Mouse (Mus musculus) embryonic facial prominence, embryonic 12.5 days (tissue): Measurements from ENCODE around the gene Spaca4. TPM values are rescaled to one million over a fixed set of nuclear protein-coding genes. Genes with fewer than 3 reads are reported as not detected.
A peak's percentile ranks its signal among the peaks of the same experiment; 100 is the strongest.

ENCODE experiments used
- ATAC-seq: fragments of 200-750 bp; cut with Nextera tagmentation; 2 replicates; pipeline ENCODE4 v1.8.0; 2017; ENCODE audit not compliant: insufficient number of reproducible peaks, insufficient read depth, low FRiP score, low TSS enrichment
- H3K27ac ChIP-seq: fragments of 300-500 bp; sonication (generic); 2 replicates; pipeline ENCODE4 v1.5.1; 2016; ENCODE audit warnings: mild to moderate bottlenecking
- H3K27me3 ChIP-seq: fragments of 300-500 bp; sonication (generic); 2 replicates; pipeline ENCODE4 v1.6.1; 2016; ENCODE audit warnings: mild to moderate bottlenecking, moderate library complexity
- H3K36me3 ChIP-seq: fragments of 300-500 bp; sonication (generic); 2 replicates; pipeline ENCODE4 v1.6.1; 2016; ENCODE audit warnings: mild to moderate bottlenecking
- H3K4me1 ChIP-seq: fragments of 300-500 bp; sonication (generic); 2 replicates; pipeline ENCODE4 v1.6.1; 2016
- H3K4me2 ChIP-seq: fragments of 300-500 bp; sonication (generic); replicated peaks from 2 replicates; pipeline ENCODE4 v1.6.1; 2016; ENCODE audit warnings: mild to moderate bottlenecking, moderate library complexity
- H3K4me3 ChIP-seq: fragments of 300-500 bp; sonication (generic); 2 replicates; pipeline ENCODE4 v1.5.1; 2016; ENCODE audit warnings: mild to moderate bottlenecking
- H3K9ac ChIP-seq: fragments of 300-500 bp; sonication (generic); 2 replicates; pipeline ENCODE4 v1.6.1; 2016; ENCODE audit warnings: mild to moderate bottlenecking, moderate library complexity
- H3K9me3 ChIP-seq: fragments of 300-500 bp; sonication (generic); 2 replicates; pipeline ENCODE4 v1.6.1; 2016; ENCODE audit warnings: mild to moderate bottlenecking, moderate library complexity
- WGBS: fragments of 180-500 bp; shearing (Covaris S2); methylation state at CpG from one replicate; pipeline ENCODE4 v1.1.7; 2016; 5-methylcytosine and 5-hydroxymethylcytosine counted together
- polyA plus RNA-seq: library from polyadenylated mRNA; unstranded; fragments of >200 nt; fragmentation: Nextera tagmentation; extraction: Ambion mirVana; gene quantifications from 2 replicates; pipeline ENCODE4 v1.2.1, GENCODE M21; 2016

Gene Spaca4
- polyA plus RNA-seq, 1 experiment from 2014 or later = not detected

DNA sequence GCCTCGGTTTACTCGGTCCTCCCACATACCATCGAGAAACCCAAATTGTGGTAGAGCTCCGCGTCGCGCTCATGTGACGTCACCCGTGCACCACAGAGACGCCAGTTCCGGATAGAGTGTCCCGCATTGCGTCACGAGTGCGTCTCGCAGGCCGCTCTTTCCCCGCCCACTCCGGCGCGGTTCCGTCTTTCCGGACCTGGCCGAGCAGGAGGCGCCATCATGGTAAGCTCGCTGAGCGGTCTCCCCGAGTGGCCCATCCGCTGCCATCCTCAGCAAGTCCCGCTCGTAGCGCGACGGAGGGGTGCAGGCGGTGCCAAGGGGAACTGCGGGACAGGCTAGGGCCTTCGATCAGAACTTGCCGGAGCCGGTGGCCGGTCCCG is 7.7 kb downstream of the Spaca4 start, which contains the start of gene Sphk2:
Gene Sphk2 (minus strand): TSS at position 85 of the 380 bp plus-strand sequence.
- peaks cover 49% of the 10 kb centered on the region for H3K36me3 ChIP-seq
- peaks cover 47% of the 10 kb centered on the region for H3K4me1 ChIP-seq
- peak within 1 kb of the TSS; percentile 95 for H3K4me2 ChIP-seq

DNA sequence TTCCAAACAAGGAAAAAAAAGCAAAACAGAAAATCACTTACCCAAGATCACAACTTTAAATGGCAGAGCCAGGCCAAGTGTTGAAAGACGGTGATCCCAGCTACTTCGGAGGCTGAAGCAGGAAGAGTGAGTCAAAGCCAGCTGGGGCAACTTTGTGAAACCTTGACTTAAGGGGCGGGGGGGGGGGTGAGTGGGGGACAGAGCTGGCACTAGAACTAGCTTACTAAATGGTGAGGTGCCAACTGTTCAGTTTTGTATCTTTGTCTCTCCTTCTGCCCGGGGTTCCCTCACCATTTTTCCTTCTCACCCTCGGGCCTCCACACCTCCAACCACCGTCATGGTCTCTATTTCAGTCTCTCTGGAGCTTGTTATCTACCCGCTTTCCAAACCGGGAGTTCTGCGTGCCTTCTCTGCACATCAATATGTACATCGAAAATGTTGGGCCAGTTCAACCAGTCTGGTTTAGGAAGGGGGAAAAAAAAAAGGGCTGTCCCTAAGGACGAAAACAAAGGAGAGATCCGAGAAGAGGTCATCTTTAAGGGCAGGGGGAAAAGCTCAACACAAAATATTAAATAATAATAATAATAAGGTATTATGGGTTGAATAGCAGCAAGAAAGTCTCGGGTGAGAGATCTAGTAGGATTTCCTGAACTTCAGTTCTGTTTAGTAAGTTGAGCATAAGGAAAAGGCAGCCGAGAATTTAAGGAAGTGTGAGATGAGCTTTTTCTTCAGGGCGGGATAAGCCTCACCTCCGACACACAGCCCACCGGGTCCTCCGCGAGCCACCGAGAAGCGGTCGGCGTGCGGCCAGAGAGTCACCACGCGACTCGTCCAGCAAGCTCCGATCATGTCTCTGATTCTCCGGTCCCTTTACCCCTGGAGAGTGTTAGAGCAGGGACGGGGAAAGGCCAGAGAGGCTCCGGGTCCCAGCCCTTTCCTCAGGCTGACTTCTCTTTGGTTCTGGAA is 8.4 kb downstream of the Spaca4 start:
- Histone ChIP-seq H3K4me1 (peaks cover 47% of the 10 kb centered on the region), H3K9ac (peak overlapping the region; percentile 96), H3K9me3 (no peaks in the 10 kb centered on the region), H3K4me2 (peak overlapping the region; percentile 95), H3K36me3 (peaks cover 49% of the 10 kb centered on the region), H3K4me3 (peak overlapping the region; percentile 88), H3K27me3 (no peaks in the 10 kb centered on the region), H3K27ac (peak overlapping the region; percentile 90)
- ATAC-seq = no peak
- WGBS = 8% methylated on average over 31 of the region's 31 CpGs

More for the DNA sequence above, 7.7 kb downstream of the Spaca4 start, which contains the start of gene Sphk2:
- H3K4me3 ChIP-seq = peak within 1 kb of the TSS; percentile 88
- no peaks in the 10 kb centered on the region for H3K27me3 ChIP-seq
- ATAC-seq = peak; percentile 8
- H3K9me3 ChIP-seq = no peaks in the 10 kb centered on the region
- H3K27ac ChIP-seq = peak within 1 kb of the TSS; percentile 94
- peak within 1 kb of the TSS; percentile 96 for H3K9ac ChIP-seq
- WGBS = under 1% methylated on average over 41 of the region's 41 CpGs

- Histone ChIP-seq H3K27ac (no peak overlapping the region), H3K9ac (no peak overlapping the region), H3K36me3 (peaks cover 49% of the 10 kb centered on the region), H3K4me2 (peak overlapping the region; percentile 95), H3K9me3 (no peaks in the 10 kb centered on the region), H3K4me1 (peaks cover 47% of the 10 kb centered on the region), H3K4me3 (peak overlapping the region; percentile 88), H3K27me3 (no peaks in the 10 kb centered on the region)
- WGBS = 88% methylated on average over 3 of the region's 3 CpGs
- ATAC-seq = no peak
These were observed 9.2 kb downstream of the Spaca4 start for GRCm38 (mm10) chr7:45716460-45716857.

GRCm38 (mm10) chr7:45715741-45716459 is 9.7 kb downstream of the Spaca4 start:
- Histone ChIP-seq H3K27me3 (no peaks in the 10 kb centered on the region), H3K36me3 (peaks cover 49% of the 10 kb centered on the region), H3K4me1 (peaks cover 46% of the 10 kb centered on the region)

DNA sequence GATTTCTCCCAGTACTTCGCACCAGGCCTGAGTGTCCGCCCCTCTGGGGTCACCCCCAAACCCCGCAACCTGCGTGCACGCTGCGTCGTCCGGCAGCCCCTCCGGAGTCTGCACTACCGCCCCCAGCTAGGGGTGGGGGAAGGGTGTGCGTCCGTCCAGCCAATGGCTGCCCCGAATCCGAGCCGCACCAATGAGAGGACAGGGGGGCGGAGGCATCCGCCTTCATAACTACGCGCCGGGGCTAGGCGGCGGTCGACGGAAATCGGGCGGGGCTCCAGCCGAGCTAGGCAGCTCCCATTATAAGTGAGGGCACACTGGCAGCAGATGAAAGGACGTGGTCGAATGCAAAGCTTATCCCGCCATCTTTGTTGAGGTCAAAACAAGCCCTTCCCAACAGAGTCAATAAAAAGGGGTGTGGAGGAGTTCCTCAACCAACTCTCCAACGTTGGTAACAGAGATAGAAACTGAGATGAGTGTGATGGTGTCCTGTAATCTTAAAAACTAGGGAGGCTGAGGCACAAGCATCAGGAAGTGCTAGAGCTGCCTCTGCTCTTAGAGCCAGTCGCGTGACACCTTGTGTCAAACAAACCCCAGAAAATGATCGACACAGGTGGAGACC is 10.4 kb downstream of the Spaca4 start, which contains the start of gene Rpl18:
Gene Rpl18 (plus strand): TSS at position 368 of the 619 bp plus-strand sequence.
- 7% methylated on average over 34 of the region's 34 CpGs for whole genome bisulfite sequencing
- ATAC-seq = peak; percentile 85

More at GRCm38 (mm10) chr7:45715741-45716459, 9.7 kb downstream of the Spaca4 start:
- Histone ChIP-seq H3K9ac (peak overlapping the region; percentile 71), H3K4me3 (peak overlapping the region; percentile 88), H3K27ac (peak overlapping the region; percentile 65), H3K4me2 (peak overlapping the region; percentile 95), H3K9me3 (no peaks in the 10 kb centered on the region)
- ATAC-seq = no peak
- WGBS = 80% methylated on average over 19 of the region's 19 CpGs

GRCm38 (mm10) chr7:45714630-45715089 is 11.0 kb downstream of the Spaca4 start:
- peak overlapping the region; percentile 69 for H3K4me3 ChIP-seq
- no peaks in the 10 kb centered on the region for H3K27me3 ChIP-seq
- peak overlapping the region; percentile 32 for H3K27ac ChIP-seq
- H3K4me1 ChIP-seq = peaks cover 40% of the 10 kb centered on the region
- 10% methylated on average over 14 of the region's 14 CpGs for WGBS
- H3K36me3 ChIP-seq = peaks cover 49% of the 10 kb centered on the region
- H3K4me2 ChIP-seq = peak overlapping the region; percentile 95
- peak overlapping the region; percentile 71 for H3K9ac ChIP-seq
- no peaks in the 10 kb centered on the region for H3K9me3 ChIP-seq
- ATAC-seq = peak; percentile 30

More for the DNA sequence above, 10.4 kb downstream of the Spaca4 start, which contains the start of gene Rpl18:
- peak within 1 kb of the TSS; percentile 88 for H3K4me3 ChIP-seq
- H3K27me3 ChIP-seq = no peaks in the 10 kb centered on the region
- H3K27ac ChIP-seq = peak within 1 kb of the TSS; percentile 65
- H3K9me3 ChIP-seq = no peaks in the 10 kb centered on the region
- peaks cover 49% of the 10 kb centered on the region for H3K36me3 ChIP-seq
- peak within 1 kb of the TSS; percentile 95 for H3K4me2 ChIP-seq
- peaks cover 44% of the 10 kb centered on the region for H3K4me1 ChIP-seq
- H3K9ac ChIP-seq = peak within 1 kb of the TSS; percentile 71

DNA sequence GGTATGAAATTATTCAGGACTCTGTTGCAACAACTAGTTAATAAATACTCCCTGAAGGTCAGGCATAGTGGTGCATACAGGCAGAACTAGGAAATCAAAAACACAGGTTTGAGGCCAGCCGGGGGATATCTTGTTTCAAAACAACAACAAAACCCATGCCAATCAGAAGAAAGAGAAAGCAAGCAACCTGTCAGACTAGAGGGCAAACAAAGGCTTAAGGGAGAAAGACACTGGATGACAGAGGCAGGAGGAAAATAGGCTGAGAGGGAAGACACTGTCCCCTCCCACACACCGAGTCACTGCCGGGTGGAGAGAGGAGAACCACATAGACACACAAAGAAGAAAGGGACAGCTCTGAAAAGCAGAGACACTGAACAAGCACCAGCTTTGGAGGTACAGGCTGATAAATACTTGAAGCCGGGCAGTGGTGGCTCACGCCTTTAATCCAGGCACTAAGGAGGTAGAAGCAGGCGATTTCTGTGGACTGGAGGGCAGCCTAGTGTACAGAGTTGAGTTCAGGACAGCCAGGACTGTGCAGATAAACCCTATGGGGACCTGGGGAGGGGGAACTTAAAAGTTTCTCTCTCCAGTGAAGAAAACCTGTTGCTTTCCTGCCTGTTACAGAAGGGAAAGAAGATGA is 11.6 kb downstream of the Spaca4 start:
- Histone ChIP-seq H3K27me3 (no peaks in the 10 kb centered on the region), H3K4me3 (peak overlapping the region; percentile 69), H3K36me3 (peaks cover 46% of the 10 kb centered on the region), H3K4me1 (peaks cover 40% of the 10 kb centered on the region), H3K9me3 (no peaks in the 10 kb centered on the region), H3K9ac (peak overlapping the region; percentile 71; the same call in 1 of the 2 replicates), H3K4me2 (peak overlapping the region; percentile 95), H3K27ac (no peak overlapping the region)
- no peak for ATAC-seq
- WGBS = 75% methylated on average over 6 of the region's 6 CpGs

- no peaks in the 10 kb centered on the region for H3K9me3 ChIP-seq
- H3K4me1 ChIP-seq = peaks cover 43% of the 10 kb centered on the region
- no peak overlapping the region for H3K9ac ChIP-seq
- ATAC-seq = no peak
- no peaks in the 10 kb centered on the region for H3K27me3 ChIP-seq
- H3K27ac ChIP-seq = no peak overlapping the region
- H3K4me2 ChIP-seq = no peak overlapping the region
- peaks cover 46% of the 10 kb centered on the region for H3K36me3 ChIP-seq
- no peak overlapping the region for H3K4me3 ChIP-seq
- 90% methylated on average over 16 of the region's 16 CpGs for WGBS
These were observed 12.2 kb downstream of the Spaca4 start for GRCm38 (mm10) chr7:45713396-45713795.

- Histone ChIP-seq H3K4me1 (peaks cover 54% of the 10 kb centered on the region), H3K36me3 (peaks cover 46% of the 10 kb centered on the region)
These were observed 13.4 kb downstream of the Spaca4 start for GRCm38 (mm10) chr7:45712022-45712757.

GRCm38 (mm10) chr7:45711316-45712021 is 14.1 kb downstream of the Spaca4 start:
- no peaks in the 10 kb centered on the region for H3K9me3 ChIP-seq
- H3K36me3 ChIP-seq = peaks cover 46% of the 10 kb centered on the region
- no peak overlapping the region for H3K4me2 ChIP-seq
- peaks cover 51% of the 10 kb centered on the region for H3K4me1 ChIP-seq
- H3K9ac ChIP-seq = no peak overlapping the region
- H3K27ac ChIP-seq = no peak overlapping the region
- WGBS = 93% methylated on average over 24 of the region's 24 CpGs
- no peaks in the 10 kb centered on the region for H3K27me3 ChIP-seq
- no peak for ATAC-seq
- no peak overlapping the region for H3K4me3 ChIP-seq

More at GRCm38 (mm10) chr7:45712022-45712757, 13.4 kb downstream of the Spaca4 start:
- no peak overlapping the region for H3K9ac ChIP-seq
- H3K27ac ChIP-seq = no peak overlapping the region
- H3K4me2 ChIP-seq = no peak overlapping the region
- no peak for ATAC-seq
- H3K4me3 ChIP-seq = no peak overlapping the region
- H3K9me3 ChIP-seq = no peaks in the 10 kb centered on the region
- no peaks in the 10 kb centered on the region for H3K27me3 ChIP-seq
- 89% methylated on average over 21 of the region's 21 CpGs for WGBS
